8 mouse cellular contexts compared by ENCODE assay signal in the genomic region with DNA sequence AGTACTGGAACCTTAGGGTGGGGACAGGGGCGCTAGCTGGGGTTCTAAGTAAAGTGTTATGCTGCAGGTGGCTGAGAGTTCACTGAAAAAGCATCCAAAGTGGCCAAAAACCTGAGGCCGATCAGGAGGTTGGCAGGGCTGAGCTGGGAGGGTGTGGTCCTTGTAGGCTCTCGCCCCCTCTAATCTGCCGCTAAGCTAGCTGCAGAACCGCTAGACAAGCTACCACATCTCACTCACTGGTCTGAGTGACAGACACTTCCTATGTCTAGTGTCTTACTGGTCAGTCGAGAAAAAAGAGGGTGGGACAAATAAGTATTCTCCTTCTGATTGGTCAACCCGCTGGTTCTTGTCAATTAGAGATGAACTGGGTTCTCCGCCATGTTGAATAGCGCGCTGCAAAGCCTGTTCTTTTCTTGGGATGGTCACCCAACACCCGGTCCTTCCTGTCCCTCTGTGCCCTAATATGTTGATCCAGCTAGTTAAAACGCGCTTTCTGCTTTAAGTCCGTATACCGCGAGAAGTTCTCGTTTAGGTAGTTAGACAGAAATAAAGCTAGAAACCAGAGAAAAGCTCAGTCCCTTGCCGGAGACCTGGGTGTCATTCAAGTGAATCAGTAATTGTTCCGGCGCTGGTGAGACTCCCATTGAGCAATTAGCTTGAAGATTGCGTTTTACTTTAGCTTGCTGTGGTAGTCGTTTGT. TPM values are rescaled to one million over a fixed set of nuclear protein-coding genes. Genes with fewer than 3 reads are reported as not detected.
DNase-seq lines count a peak whose midpoint lies in the region; ATAC-seq and TF ChIP-seq lines count a peak whose summit lies in the region.

A gene (plus strand): TSS at position 51 of the 700 bp plus-strand sequence.

- no peak for TF ChIP-seq CTCF in G1E (IDR thresholded peaks at IDR 0.05; ENCODE audit: low read depth, low read length)

- peak within 1 kb of the TSS; percentile 75 for H3K9ac ChIP-seq in forebrain, embryonic 13.5 days
- H3K9ac ChIP-seq in liver, embryonic 15.5 days, result peak within 1 kb of the TSS; percentile 75
- H3K9ac ChIP-seq in neural tube, embryonic 11.5 days (ENCODE audit: low read length), result peak within 1 kb of the TSS; percentile 72
- H3K9ac ChIP-seq in stomach, embryonic 16.5 days (ENCODE audit: low read length), result peak within 1 kb of the TSS; percentile 76

- no peaks in the 10 kb centered on the region for H3K27me3 ChIP-seq in G1E (ENCODE audit: insufficient read depth, low read length)
- H3K27me3 ChIP-seq in forebrain, embryonic 13.5 days, result no peaks in the 10 kb centered on the region
- H3K27me3 ChIP-seq in liver, embryonic 15.5 days, result no peaks in the 10 kb centered on the region
- H3K27me3 ChIP-seq in neural tube, embryonic 11.5 days (ENCODE audit: control insufficient read depth, insufficient read depth, low read length), result no peaks in the 10 kb centered on the region
- H3K27me3 ChIP-seq in stomach, embryonic 16.5 days (ENCODE audit: control insufficient read depth, insufficient read depth, low read length), result no peaks in the 10 kb centered on the region

- peak within 1 kb of the TSS; percentile 72 for H3K4me2 ChIP-seq in forebrain, embryonic 13.5 days
- H3K4me2 ChIP-seq in liver, embryonic 15.5 days, result peak within 1 kb of the TSS; percentile 90
- H3K4me2 ChIP-seq in neural tube, embryonic 11.5 days (ENCODE audit: low read depth), result peak within 1 kb of the TSS; percentile 68
- H3K4me2 ChIP-seq in stomach, embryonic 16.5 days (ENCODE audit: low read depth, low read length), result peak within 1 kb of the TSS; percentile 88

- ATAC-seq in G1E (ENCODE audit: extremely low read depth, insufficient number of reproducible peaks, low FRiP score, poor library complexity, severe bottlenecking), result peak; percentile 88
- ATAC-seq in forebrain, embryonic 13.5 days, result peak; percentile 95
- ATAC-seq in liver, embryonic 15.5 days (ENCODE audit: insufficient read depth), result peak; percentile 93
- peak; percentile 92 for ATAC-seq in neural tube, embryonic 11.5 days (ENCODE audit: insufficient read depth, low FRiP score, low TSS enrichment)
- ATAC-seq in stomach, embryonic 16.5 days (ENCODE audit: insufficient read depth, low FRiP score), result peak; percentile 94

- peaks cover 36% of the 10 kb centered on the region for H3K36me3 ChIP-seq in G1E (replicated peaks)
- H3K36me3 ChIP-seq in forebrain, embryonic 13.5 days (ENCODE audit: poor library complexity, severe bottlenecking), result peaks cover 23% of the 10 kb centered on the region
- peaks cover 22% of the 10 kb centered on the region for H3K36me3 ChIP-seq in liver, embryonic 15.5 days (replicated peaks)
- H3K36me3 ChIP-seq in neural tube, embryonic 11.5 days (ENCODE audit: control insufficient read depth, insufficient read depth, low read length), result peaks cover 2% of the 10 kb centered on the region; the same call in 1 of the 2 replicates
- H3K36me3 ChIP-seq in stomach, embryonic 16.5 days (ENCODE audit: control insufficient read depth, insufficient read depth, low read length), result peaks cover 5% of the 10 kb centered on the region; the same call in 1 of the 2 replicates

- 0% methylated on average over 22 of the region's 22 CpGs for WGBS in forebrain, embryonic 13.5 days
- under 1% methylated on average over 22 of the region's 22 CpGs for WGBS in liver, embryonic 15.5 days (ENCODE audit: insufficient replicate concordance)
- under 1% methylated on average over 22 of the region's 22 CpGs for WGBS in neural tube, embryonic 11.5 days
- under 1% methylated on average over 22 of the region's 22 CpGs for WGBS in stomach, embryonic 16.5 days

- H3K4me3 ChIP-seq in G1E (ENCODE audit: low read depth, low read length), result peak within 1 kb of the TSS; percentile 75
- peak within 1 kb of the TSS; percentile 57 for H3K4me3 ChIP-seq in forebrain, embryonic 13.5 days
- peak within 1 kb of the TSS; percentile 65 for H3K4me3 ChIP-seq in liver, embryonic 15.5 days (replicated peaks)
- peak within 1 kb of the TSS; percentile 53 for H3K4me3 ChIP-seq in neural tube, embryonic 11.5 days (ENCODE audit: low read depth, low read length)
- peak within 1 kb of the TSS; percentile 68 for H3K4me3 ChIP-seq in stomach, embryonic 16.5 days (replicated peaks; ENCODE audit: low read length)

- peak within 1 kb of the TSS; percentile 92 for H3K27ac ChIP-seq in forebrain, embryonic 13.5 days
- peak within 1 kb of the TSS; percentile 90 for H3K27ac ChIP-seq in liver, embryonic 15.5 days (replicated peaks)
- H3K27ac ChIP-seq in neural tube, embryonic 11.5 days (ENCODE audit: low read depth, low read length), result peak within 1 kb of the TSS; percentile 64
- H3K27ac ChIP-seq in stomach, embryonic 16.5 days (ENCODE audit: low read length), result peak within 1 kb of the TSS; percentile 89

- intact Hi-C loops in heart, postnatal 10 days (cut with DNase I), result loop anchor here (2.0 to 5.0 kb wide), 3 partner anchors 17 to 265 kb away; a partner anchor contains a TSS

- no peaks in the 10 kb centered on the region for H3K9me3 ChIP-seq in G1E (replicated peaks)
- no peaks in the 10 kb centered on the region for H3K9me3 ChIP-seq in forebrain, embryonic 13.5 days (replicated peaks)
- no peaks in the 10 kb centered on the region for H3K9me3 ChIP-seq in liver, embryonic 15.5 days (replicated peaks)
- H3K9me3 ChIP-seq in neural tube, embryonic 11.5 days (ENCODE audit: control insufficient read depth, low read length), result no peaks in the 10 kb centered on the region
- H3K9me3 ChIP-seq in stomach, embryonic 16.5 days (replicated peaks; ENCODE audit: control insufficient read depth, low read length), result no peaks in the 10 kb centered on the region

- peaks cover 14% of the 10 kb centered on the region for H3K4me1 ChIP-seq in G1E (ENCODE audit: insufficient read depth, low read depth, low read length)
- H3K4me1 ChIP-seq in forebrain, embryonic 13.5 days, result 0 out of 2 replicates have a peak, but pooled peaks cover 3% of the 10 kb centered on the region
- peaks cover 25% of the 10 kb centered on the region for H3K4me1 ChIP-seq in liver, embryonic 15.5 days (replicated peaks)
- peaks cover 4% of the 10 kb centered on the region; the same call in 1 of the 2 replicates for H3K4me1 ChIP-seq in neural tube, embryonic 11.5 days (ENCODE audit: control insufficient read depth, insufficient read depth, low read length)
- 0 out of 2 replicates have a peak, but pooled peaks cover 5% of the 10 kb centered on the region for H3K4me1 ChIP-seq in stomach, embryonic 16.5 days (ENCODE audit: control insufficient read depth, insufficient read depth, low read length)

- DNase-seq in G1E (ENCODE audit: low spot score), result peak; percentile 91
- DNase-seq in cerebellum, adult 11 months, result peak; percentile 76
- peak; percentile 92 for DNase-seq in heart, postnatal 10 days
- peak; percentile 66 to 81 for DNase-seq in kidney, postnatal 4 days
- DNase-seq in neural tube, embryonic 11.5 days (ENCODE audit: low spot score), result peak; percentile 83

RNA-seq across cellular contexts. Expression of the gene that starts here (rescaled TPM):
- total RNA-seq in G1E (2014; fragmentation: Nextera tagmentation), result 2.5 and 9.3 TPM in 2 replicates
- total RNA-seq in G1E (2017), result 3.1 and 3.5 TPM in 2 replicates
- 0.35 and 0.67 TPM in 2 replicates for polyA plus RNA-seq in G1E (2012)
- polyA plus RNA-seq in forebrain, embryonic 13.5 days (2015; fragmentation: Nextera tagmentation; extraction: Ambion mirVana), result 3.0 and 3.3 TPM in 2 replicates
- total RNA-seq in heart, postnatal 10 days (2021), result 1 to 10 TPM; 2.0 TPM
- polyA plus RNA-seq in liver, embryonic 15.5 days (2015; fragmentation: Nextera tagmentation; extraction: Ambion mirVana), result 0.59 and 1.4 TPM in 2 replicates
- 3.1 and 3.8 TPM in 2 replicates for polyA plus RNA-seq in neural tube, embryonic 11.5 days (2014; fragmentation: Nextera tagmentation; extraction: Ambion mirVana)
- 3.8 and 4.2 TPM in 2 replicates for polyA plus RNA-seq in stomach, embryonic 16.5 days (2015; fragmentation: Nextera tagmentation; extraction: Ambion mirVana)

Comparison
In these comparisons a context has a peak if more than half of its experiments do, and no peak if none do; other contexts are left out.
1. Peak in every context shown above with its lines: DNase-seq, ATAC-seq, H3K4me3 ChIP-seq and H3K27ac ChIP-seq.